Mouse (Mus musculus) skeletal muscle tissue, adult 2 months (tissue): ENCODE data around the gene 4930404H24Rik.

Source experiments
- DNase-seq: peaks from one replicate; pipeline ENCODE4 v3.0.0-alpha.2; 2012; ENCODE audit warnings: low read depth, low spot score

Gene 4930404H24Rik

DNA sequence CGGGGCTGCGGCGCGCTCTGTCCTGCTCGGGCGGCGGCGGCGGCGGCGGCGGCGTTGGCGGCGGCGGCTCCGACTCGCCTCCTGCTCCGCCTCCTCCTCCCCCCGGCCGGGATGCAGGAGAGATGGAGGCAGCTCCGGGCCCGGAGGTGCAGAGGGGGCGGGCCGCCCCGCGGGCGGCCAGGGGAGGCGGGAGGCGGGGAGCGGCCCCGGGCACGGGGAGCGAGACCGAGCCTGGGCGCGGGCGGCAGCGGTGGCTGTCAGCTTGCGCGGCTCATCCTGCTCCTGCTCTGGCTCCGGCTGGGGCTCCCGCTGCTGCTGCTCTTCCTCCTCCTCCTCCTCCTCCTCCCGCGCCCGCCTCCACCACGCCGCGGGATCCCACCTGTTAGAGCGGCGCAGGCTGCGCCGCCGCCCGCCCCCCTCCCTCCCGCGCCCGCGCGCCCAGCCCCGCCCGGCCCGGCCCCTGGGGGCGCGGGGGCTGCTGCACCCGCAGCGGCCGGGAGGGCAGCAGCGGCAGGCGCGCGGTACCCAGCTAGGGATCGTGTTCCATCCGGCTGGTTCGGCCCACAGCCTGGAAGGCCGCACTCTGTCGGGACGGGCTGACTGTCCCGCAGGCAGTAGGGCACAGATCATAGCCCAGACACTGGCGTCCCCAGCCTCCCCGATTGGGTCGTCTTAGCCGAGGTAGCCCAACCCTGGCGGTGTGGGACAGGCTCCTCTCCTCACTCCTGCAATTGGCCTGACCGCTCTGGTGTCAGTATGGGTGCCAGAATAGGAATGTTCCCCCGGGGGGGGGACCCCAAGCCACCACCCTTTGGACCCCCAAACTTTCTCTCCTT, 37.6 kb downstream of the 4930404H24Rik start, which contains the start of gene Nol4l:
Nol4l (minus strand) TSS at position 41 of the 836 bp plus-strand sequence.
- DNase-seq = no peak

DNA sequence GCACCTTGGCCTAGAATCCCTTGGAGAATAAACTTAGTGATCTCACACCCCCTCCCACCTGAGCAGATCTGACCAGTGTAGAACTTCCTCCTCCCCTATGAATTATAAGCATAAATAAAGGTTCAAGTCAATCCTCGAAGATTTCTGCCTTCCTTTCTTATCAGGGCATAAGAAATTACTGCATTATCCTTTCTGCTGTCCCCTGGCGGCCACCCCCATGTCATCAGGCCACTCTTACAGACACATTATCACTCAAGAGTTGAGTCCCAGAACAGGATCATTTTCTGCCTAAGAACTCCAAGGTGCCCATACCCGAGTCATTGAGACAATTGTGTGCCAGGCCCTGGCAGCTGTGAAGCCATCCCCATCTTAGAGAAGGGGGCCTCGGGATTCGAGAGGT, 38.4 kb downstream of the 4930404H24Rik start:
- DNase-seq = no peak

DNA sequence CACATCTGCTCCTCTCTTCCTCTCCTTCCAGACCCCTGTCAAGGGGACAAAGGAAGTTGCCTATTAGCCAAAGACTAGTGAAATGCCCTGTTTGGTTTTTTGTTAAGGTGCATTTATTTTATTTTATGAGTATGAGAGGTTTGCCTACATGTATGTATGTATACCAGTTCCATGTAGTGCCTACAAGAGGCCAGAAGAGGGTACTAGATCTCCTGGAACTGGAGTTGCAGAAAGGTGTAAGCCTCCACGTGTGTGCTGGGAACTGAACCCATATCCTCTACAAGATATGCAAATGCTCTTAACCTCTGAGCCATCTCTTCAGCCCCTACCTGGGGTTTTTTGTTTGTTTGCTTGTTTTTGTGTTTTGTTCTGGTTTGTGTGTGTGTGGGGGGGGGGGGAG, 41.4 kb downstream of the 4930404H24Rik start:
- DNase-seq = no peak

DNA sequence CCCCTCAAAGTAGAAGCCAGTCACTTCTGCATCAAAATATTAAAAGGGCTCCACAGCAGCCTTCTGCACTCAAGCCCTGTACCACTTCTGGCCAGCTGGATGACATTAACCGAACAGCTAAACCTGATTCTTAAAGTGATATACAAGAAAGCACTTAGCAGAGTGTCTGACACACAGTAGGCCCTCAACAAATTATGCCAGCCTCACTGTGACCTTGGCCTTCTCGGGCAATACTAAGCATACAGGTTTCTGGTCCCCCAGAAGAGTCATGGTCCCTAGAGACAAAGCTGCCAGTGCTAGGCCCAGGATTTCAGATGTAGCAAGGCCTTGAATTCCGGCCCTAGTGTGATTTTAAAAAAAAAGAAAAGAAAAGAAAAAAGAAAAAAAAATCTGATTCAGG, 46.3 kb downstream of the 4930404H24Rik start:
- no peak for DNase-seq

DNA sequence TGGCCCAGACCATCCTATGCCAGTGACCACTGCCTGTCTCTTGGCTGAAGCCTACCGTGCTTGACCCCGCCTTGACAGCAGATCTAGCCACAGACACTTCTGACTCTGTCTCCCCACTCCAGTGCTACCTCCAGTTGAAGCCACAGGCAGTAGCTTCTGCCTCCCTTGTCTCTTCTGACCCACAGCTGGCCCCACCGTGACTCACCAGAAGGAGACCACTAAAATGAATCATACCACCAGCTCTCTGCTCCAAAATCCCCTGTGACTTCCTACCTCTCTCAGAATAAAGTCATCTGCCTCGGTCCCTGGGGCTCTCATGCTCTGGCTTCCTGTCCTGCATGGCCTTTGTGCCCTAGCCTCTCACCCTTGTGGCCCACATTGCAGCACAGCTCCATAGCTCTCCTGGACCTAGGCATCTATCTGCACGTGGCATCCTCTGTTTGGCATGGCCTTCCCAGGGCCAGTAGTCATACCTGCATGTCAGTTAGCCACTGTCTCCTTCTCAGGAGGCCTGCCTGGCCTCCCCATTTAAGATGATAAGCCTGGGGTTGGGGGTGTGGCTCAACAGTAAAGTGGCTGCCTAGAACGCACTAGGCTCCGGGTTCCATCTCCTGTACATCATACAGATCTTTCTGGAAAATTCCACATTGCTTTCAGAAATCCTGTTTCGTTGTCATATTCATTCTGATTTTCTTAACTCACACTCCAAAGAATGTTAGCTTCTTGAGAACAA, 50.5 kb downstream of the 4930404H24Rik start:
- no peak for DNase-seq
